Mouse (Mus musculus): ENCODE results near the gene Itga9.
A peak's percentile ranks its signal among the peaks of the same experiment; 100 is the strongest.

Itga9 gene

DNA sequence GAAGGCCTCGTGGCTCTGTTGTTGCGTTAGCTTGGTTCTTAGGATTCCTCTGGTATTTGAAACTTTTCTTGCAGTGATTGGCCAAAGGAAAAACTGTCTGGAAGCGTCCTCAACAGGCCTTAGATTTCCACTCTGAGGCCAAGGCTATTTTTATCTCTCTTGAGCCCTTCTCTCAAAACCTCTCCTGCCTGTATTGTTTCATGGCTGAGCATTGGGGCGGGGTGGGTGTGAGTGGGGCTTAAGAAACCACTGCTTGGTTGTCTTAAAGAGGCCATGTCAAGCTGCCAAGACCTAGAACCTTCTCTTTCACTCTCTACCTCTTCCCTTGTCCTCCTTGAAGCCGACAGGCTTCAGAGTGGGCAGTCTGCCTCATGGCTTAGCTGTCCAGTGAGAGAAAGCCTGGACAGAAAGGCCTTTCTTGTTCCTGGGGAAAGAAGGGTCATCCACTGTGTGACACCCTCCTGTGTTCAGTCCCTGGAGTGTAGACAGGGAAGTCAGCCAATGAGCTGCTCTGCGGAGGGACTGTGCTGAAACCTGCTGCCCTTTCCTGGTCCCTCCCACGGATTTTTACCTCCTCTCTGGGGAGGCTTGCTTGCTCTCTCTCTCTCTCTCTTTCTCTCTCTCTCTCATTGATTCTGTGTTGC, 271.0 kb downstream of the Itga9 start:
- DNase-seq (ENCODE audit: low spot score) = no peak

DNA sequence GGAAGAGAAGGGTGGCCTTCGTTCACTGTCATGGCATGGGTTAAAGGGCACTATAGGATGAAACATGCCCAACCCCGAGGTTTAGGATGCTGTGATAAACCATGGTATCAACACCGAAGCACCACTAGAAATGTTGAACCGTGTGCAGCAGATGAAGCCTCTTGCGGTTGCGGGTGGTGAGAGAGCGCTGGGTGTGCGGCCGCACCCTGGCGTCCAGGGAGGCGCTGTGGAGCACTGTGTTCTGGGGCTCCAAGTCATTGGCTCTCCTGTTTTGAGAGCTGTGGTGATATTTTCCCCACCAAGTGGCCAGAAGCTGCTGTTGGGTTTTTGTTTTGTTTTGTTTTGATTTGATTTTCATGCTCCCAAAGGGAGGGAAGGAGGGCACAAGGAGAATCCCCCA, 272.1 kb downstream of the Itga9 start:
- no peak for DNase-seq (ENCODE audit: low spot score)

DNA sequence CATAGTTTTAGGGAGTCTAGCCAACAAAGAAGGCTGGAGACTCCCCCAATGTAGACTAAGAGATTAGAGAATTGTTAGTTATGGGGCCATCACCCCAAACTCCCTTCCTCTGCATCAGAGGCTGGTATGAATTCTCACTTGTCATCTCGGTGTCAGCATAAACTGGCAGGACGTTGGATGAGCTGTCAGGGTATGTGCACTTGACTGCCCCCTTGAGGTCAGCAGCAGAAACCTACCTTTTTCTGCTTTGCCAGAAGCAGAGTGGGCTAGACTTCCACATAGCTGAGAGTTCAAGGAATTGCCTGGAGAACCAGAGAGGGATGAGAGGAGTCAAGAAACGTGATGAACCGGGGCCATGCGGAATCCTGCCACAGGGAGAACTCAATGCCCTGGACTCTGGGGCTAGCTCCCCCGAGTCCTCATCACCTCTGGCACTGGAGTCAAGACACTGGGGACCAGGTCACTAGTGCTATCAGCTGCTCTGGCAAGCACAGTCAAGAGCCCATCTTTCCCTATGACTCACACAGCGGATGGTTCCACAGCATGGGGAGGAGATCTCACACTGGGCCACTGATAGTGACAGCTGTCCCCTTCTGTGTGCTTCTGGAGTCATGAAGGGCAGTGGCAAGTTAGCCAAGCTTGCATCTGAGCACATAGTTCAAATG, 274.9 kb downstream of the Itga9 start:
- no peak for DNase-seq (ENCODE audit: low spot score)

DNA sequence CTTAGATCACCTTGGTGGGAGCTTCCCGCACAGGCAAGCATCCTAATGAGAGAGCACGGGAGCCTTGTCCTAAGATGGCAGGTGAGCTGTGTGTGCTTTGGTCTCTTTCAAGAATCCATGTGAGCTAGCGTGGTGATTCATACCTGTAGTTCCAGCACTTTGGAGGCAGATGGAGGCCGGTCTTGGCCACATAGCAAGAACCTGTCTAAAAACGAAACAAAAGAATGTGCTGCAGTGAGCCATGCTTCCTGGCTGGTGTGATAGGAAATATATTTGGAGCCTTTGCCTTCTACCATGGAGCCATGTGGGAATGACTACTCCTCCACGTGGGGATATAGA, 275.4 kb downstream of the Itga9 start:
- peak; percentile 9 for DNase-seq (ENCODE audit: low spot score)

GRCm38 (mm10) chr9:118883150-118883549, 276.7 kb downstream of the Itga9 start:
- DNase-seq (ENCODE audit: low spot score) = no peak

DNA sequence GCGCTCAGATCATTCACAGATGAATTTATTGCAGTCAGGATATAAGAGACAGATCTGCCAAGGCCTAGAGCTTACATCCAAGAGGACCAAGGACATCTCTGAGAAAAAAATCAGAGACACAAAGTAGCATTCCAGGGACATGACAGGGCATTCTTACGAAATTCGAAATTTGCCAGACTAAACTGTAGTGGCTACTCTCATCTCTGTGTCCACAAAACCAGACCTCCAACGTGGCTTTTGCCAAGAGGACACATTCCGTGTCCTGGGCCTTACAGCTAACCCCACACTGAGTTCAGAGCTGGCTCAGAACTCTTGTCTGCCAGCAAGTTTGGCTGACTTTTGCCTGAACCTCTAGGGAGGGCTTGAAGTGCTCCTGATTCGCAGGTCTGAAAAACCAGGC, 279.3 kb downstream of the Itga9 start:
- no peak for DNase-seq (ENCODE audit: low spot score)

DNA sequence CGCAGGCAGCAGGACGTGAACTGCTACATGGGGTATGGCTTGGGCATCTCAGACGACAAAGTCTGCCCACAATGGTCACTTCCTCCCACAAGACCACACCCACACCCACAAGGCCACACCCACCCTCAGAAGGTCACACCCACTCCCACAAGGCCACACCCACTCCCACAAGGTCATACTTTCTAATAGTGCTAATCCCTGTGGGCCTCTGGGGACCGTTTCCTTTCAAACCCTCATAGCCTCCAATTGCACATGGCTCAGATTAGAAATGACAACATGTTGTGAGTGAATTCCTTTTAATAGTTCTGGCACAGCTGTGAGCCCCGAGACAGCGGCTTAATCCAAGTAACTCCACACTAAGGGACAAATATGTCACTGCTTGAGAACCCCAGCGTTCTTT, 280.7 kb downstream of the Itga9 start:
- DNase-seq (ENCODE audit: low spot score) = no peak

GRCm38 (mm10) chr9:118887734-118888133, 281.2 kb downstream of the Itga9 start:
- DNase-seq (ENCODE audit: low spot score) = no peak

GRCm38 (mm10) chr9:118890149-118890548, 283.7 kb downstream of the Itga9 start:
- DNase-seq (ENCODE audit: low spot score) = no peak

GRCm38 (mm10) chr9:118890645-118891044, 284.2 kb downstream of the Itga9 start:
- DNase-seq (ENCODE audit: low spot score) = no peak

DNA sequence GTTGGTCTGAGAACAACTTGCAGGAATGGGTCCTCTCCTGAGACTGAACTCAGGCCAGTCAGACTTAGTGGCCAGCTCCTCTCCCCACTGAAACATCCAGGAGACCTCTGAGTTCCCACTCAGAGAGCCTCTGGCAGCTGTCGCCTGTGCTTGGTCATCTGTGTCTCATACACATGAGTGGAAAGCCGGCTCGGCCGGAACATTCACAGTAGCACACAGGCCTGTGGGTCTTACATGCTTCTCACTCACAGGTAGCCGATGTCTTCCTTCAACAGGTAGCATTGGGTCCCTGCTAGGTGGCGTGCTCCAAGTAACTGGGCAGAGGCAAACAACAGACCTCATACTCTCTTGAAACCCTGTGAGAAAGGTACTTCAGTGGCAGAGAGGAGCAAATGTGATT, 284.6 kb downstream of the Itga9 start:
- DNase-seq (ENCODE audit: low spot score) = no peak

GRCm38 (mm10) chr9:118891593-118891992, 285.1 kb downstream of the Itga9 start:
- DNase-seq (ENCODE audit: low spot score) = no peak

GRCm38 (mm10) chr9:118895101-118895500, 288.6 kb downstream of the Itga9 start:
- DNase-seq (ENCODE audit: low spot score) = no peak

GRCm38 (mm10) chr9:118900677-118901076, 294.2 kb downstream of the Itga9 start:
- no peak for DNase-seq (ENCODE audit: low spot score)

GRCm38 (mm10) chr9:118901917-118902316, 295.4 kb downstream of the Itga9 start:
- DNase-seq (ENCODE audit: low spot score) = no peak

DNA sequence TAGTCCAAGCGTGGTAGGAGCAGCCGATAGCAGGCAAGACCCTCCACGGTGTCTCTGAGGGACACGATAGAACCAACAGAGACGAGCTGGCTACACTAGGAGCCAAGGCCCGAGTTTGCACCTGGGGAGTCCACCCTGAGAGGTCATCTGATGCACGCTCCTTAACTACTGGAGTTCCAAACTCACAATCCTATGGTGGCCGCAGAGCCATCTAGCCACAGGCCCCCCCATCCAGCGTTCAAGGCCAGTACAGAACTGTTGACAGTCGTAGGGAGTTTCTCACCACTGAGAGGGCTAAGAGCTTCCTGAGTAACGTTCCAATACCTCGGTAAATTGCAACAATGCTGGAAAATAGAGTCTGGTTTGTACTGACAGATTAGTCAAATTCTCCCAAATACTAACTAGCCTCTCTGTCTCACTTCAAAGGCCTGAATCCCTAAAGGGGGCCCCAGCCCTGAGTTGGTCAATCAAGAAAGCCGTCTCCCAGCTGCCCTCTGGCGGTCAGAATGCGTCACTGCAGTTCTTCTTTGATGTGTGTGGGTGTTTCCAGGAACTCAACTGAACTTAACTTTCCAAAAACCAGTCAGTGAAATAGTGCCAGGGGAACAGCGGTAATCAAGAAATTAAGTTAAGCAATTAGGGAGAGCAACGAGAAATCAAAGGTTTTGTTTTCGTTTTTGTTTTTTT, 301.6 kb downstream of the Itga9 start:
- DNase-seq (ENCODE audit: low spot score) = peak; percentile 78

- DNase-seq (ENCODE audit: low spot score) = no peak
Observed at GRCm38 (mm10) chr9:118913048-118913447, 306.6 kb downstream of the Itga9 start.

DNA sequence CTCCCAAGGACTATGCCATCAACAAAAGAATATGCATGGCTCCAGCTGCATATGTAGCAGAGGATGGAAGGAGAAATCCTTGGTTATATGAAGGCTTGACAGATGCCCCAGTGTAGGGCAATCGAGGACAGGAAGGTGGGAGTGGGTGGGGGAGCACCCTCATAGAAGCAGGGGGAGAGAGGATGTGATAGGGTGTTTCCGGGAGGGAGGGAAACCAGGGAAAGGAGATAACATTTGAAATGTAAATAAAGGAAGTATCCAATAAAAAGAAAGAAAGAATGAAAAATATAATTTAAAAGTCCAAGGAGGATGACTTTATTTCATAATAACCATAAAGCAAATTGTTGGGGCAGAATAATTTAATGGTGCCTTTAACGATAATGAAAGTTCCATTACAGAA, 307.1 kb downstream of the Itga9 start:
- no peak for DNase-seq (ENCODE audit: low spot score)

DNA sequence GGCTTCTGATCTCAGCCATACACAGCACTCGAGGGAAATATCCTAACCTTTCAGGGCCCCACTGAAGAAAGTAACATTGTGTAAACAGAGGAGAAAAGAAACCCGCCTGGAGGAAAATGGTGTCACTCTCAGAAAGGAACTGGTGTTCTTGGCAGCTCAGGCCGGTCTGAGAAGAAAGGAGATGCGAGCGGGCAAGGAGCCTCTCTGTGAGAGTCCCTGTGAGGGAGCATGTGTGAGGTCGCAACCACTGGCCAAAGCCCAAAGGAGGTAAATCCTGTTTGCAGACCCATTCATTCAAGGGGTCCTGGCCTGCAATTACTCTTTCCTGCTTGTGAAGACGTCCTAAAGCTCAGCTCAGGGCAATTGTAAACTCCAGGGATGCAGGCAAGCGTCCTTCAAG, 308.1 kb downstream of the Itga9 start:
- no peak for DNase-seq (ENCODE audit: low spot score)

- no peak for DNase-seq (ENCODE audit: low spot score)
Observed at GRCm38 (mm10) chr9:118915290-118915689, 308.8 kb downstream of the Itga9 start.

- no peak for DNase-seq (ENCODE audit: low spot score)
Observed at GRCm38 (mm10) chr9:118919672-118920186, 313.2 kb downstream of the Itga9 start.

DNA sequence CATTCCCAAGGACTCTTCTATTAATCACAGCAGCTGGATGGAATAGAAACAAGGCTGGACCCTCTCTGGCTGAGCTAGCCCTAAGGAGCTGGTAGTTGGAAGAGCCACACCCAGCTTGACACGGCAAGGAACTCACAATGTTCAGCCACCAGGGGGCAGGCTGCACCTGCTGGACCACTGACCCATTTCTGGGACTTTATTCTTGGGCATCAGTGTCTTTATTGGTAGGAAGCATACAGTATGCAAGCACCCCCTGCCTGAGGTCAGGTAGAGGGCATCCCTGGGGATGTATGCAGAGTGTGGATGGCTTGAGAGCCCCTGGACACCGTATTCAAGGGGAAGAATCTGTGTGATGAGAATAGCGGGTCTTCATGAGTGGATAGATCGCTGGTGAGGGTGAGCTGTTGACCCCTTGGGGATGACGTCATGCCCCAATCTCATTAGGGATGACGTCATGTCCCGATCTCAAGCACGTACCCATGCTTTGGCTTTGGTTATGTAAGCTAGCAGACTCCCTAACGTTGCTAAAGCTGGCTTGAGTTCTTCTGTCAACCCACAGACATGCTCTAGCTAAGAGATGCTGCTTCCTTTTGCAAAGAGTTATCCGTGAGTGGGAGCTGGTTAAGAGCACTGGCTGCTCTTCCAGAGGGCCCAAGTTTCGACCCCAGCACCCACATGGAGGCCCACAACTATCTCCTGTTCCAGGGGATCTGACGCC, 314.5 kb downstream of the Itga9 start:
- DNase-seq (ENCODE audit: low spot score) = peak; percentile 69

- no peak for DNase-seq (ENCODE audit: low spot score)
Observed at GRCm38 (mm10) chr9:118921926-118922325, 315.4 kb downstream of the Itga9 start.

Measured in left cerebral cortex, adult 11 months (tissue).